Mouse (Mus musculus) cerebellum, adult 2 months (tissue): ENCODE measurements around the gene Prmt1.

ENCODE experiments used
- CTCF ChIP-seq: fragments of 200-500 bp; IDR thresholded peaks from 2 replicates; pipeline ENCODE4 v1.5.1; 2011; ENCODE audit warnings: low read depth, mild to moderate bottlenecking, control low read depth, low read length, moderate library complexity, borderline replicate concordance; ENCODE audit not compliant: insufficient read depth
- POLR2A ChIP-seq: fragments of 200-500 bp; IDR thresholded peaks from 2 replicates; pipeline ENCODE4 v1.6.1; 2011; ENCODE audit warnings: low read length, control low read depth, borderline replicate concordance; ENCODE audit not compliant: insufficient read depth

- TF ChIP-seq POLR2A, result no peak
- TF ChIP-seq CTCF, result no peak
Observed at GRCm38 (mm10) chr7:44999753-45000152, 13.4 kb upstream of the Prmt1 start.
